Mouse (Mus musculus) c-Kit-positive CD71-negative TER-119-negative erythroid progenitor cells, embryonic 14.5 days (primary cell): ENCODE data around the gene Vwa8.

ENCODE experiments used
- DNase-seq: peaks from one replicate; pipeline ENCODE4 v3.0.0-alpha.2; 2013; ENCODE audit warnings: low read depth

Gene Vwa8

GRCm38 (mm10) chr14:78848941-78849911, at the start of gene Vwa8:
TSS of gene Vwa8 (plus strand) at chr14:78849052.
- peak; percentile 50 for DNase-seq

- no peak for DNase-seq
These were observed 46.5 kb upstream of the Vwa8 start for GRCm38 (mm10) chr14:78802378-78802777.

GRCm38 (mm10) chr14:78803924-78804323, 44.9 kb upstream of the Vwa8 start:
- no peak for DNase-seq

- no peak for DNase-seq
These were observed 36.0 kb upstream of the Vwa8 start for GRCm38 (mm10) chr14:78812896-78813295.

- DNase-seq = no peak
These were observed 32.4 kb upstream of the Vwa8 start for GRCm38 (mm10) chr14:78816411-78816810.

GRCm38 (mm10) chr14:78817651-78818050, 31.2 kb upstream of the Vwa8 start:
- DNase-seq = no peak

- no peak for DNase-seq
These were observed 30.4 kb upstream of the Vwa8 start for GRCm38 (mm10) chr14:78818406-78818805.

GRCm38 (mm10) chr14:78824013-78824412, 24.8 kb upstream of the Vwa8 start:
- DNase-seq = no peak

- no peak for DNase-seq
These were observed 24.3 kb upstream of the Vwa8 start for GRCm38 (mm10) chr14:78824507-78824906.

- no peak for DNase-seq
These were observed 17.7 kb upstream of the Vwa8 start for GRCm38 (mm10) chr14:78831158-78831557.

- no peak for DNase-seq
These were observed 904 bp upstream of the Vwa8 start for GRCm38 (mm10) chr14:78847948-78848347.

GRCm38 (mm10) chr14:78848477-78848876, 375 bp upstream of the Vwa8 start:
- no peak for DNase-seq

- no peak for DNase-seq
These were observed 1.2 kb downstream of the Vwa8 start for GRCm38 (mm10) chr14:78849961-78850578.

GRCm38 (mm10) chr14:78850666-78851065, 1.8 kb downstream of the Vwa8 start:
- DNase-seq = no peak

GRCm38 (mm10) chr14:78851366-78851765, 2.5 kb downstream of the Vwa8 start:
- DNase-seq = no peak

- no peak for DNase-seq
These were observed 3.8 kb downstream of the Vwa8 start for GRCm38 (mm10) chr14:78852401-78853246.

GRCm38 (mm10) chr14:78861156-78861555, 12.3 kb downstream of the Vwa8 start:
- no peak for DNase-seq

- no peak for DNase-seq
These were observed 21.2 kb downstream of the Vwa8 start for GRCm38 (mm10) chr14:78870036-78870435.

- DNase-seq = no peak
These were observed 28.3 kb downstream of the Vwa8 start for GRCm38 (mm10) chr14:78877176-78877575.

- no peak for DNase-seq
These were observed 29.7 kb downstream of the Vwa8 start for GRCm38 (mm10) chr14:78878402-78879045.

GRCm38 (mm10) chr14:78880879-78881278, 32.0 kb downstream of the Vwa8 start:
- DNase-seq = no peak

GRCm38 (mm10) chr14:78881563-78881962, 32.7 kb downstream of the Vwa8 start:
- no peak for DNase-seq
